Mouse (Mus musculus) neural tube, embryonic 12.5 days (tissue): ENCODE data around the gene Prdm5. TPM values are rescaled to one million over a fixed set of nuclear protein-coding genes. Genes with fewer than 3 reads are reported as not detected.

Experiments used
- ATAC-seq: fragments of 200-750 bp; cut with Nextera tagmentation; 2 replicates; pipeline ENCODE4 v1.8.0; 2017; ENCODE audit warnings: low read depth, mild to moderate bottlenecking, moderate TSS enrichment, moderate library complexity; ENCODE audit not compliant: low FRiP score
- H3K27ac ChIP-seq: fragments of 300-500 bp; sonication (generic); 2 replicates; pipeline ENCODE4 v1.5.1; 2016
- H3K27me3 ChIP-seq: fragments of 300-500 bp; sonication (generic); replicated peaks from 2 replicates; pipeline ENCODE4 v1.6.1; 2016; ENCODE audit warnings: mild to moderate bottlenecking
- H3K36me3 ChIP-seq: fragments of 300-500 bp; sonication (generic); 2 replicates; pipeline ENCODE4 v1.6.1; 2016; ENCODE audit warnings: mild to moderate bottlenecking
- H3K4me1 ChIP-seq: fragments of 300-500 bp; sonication (generic); 2 replicates; pipeline ENCODE4 v1.6.1; 2016
- H3K4me2 ChIP-seq: fragments of 300-500 bp; sonication (generic); replicated peaks from 2 replicates; pipeline ENCODE4 v1.6.1; 2016; ENCODE audit warnings: mild to moderate bottlenecking
- H3K4me3 ChIP-seq: fragments of 300-500 bp; sonication (generic); 2 replicates; pipeline ENCODE4 v1.5.1; 2016
- H3K9ac ChIP-seq: fragments of 300-500 bp; sonication (generic); 2 replicates; pipeline ENCODE4 v1.6.1; 2016; ENCODE audit warnings: mild to moderate bottlenecking
- H3K9me3 ChIP-seq: fragments of 300-500 bp; sonication (generic); 2 replicates; pipeline ENCODE4 v1.6.1; 2016; ENCODE audit warnings: mild to moderate bottlenecking
- WGBS: fragments of 180-500 bp; shearing (Covaris S2); methylation state at CpG from one replicate; pipeline ENCODE4 v1.1.7; 2016; 5-methylcytosine and 5-hydroxymethylcytosine counted together
- polyA plus RNA-seq: library from polyadenylated mRNA; unstranded; fragments of >200 nt; fragmentation: Nextera tagmentation; extraction: Ambion mirVana; gene quantifications from 2 replicates; pipeline ENCODE4 v1.2.1, GENCODE M21; 2016

Gene Prdm5
- polyA plus RNA-seq, 1 experiment from 2014 or later, result 12.1 TPM

- Histone ChIP-seq H3K27ac (no peak overlapping the region), H3K9ac (no peak overlapping the region), H3K4me1 (no peaks in the 10 kb centered on the region), H3K9me3 (no peaks in the 10 kb centered on the region), H3K27me3 (no peaks in the 10 kb centered on the region), H3K4me3 (no peak overlapping the region), H3K36me3 (no peaks in the 10 kb centered on the region), H3K4me2 (no peak overlapping the region)
- no peak; the same call in 1 of the 2 replicates for ATAC-seq
- 51% methylated on average over 4 of the region's 4 CpGs for WGBS
Measured at GRCm38 (mm10) chr6:65849127-65849526, 70.3 kb downstream of the Prdm5 start.

DNA sequence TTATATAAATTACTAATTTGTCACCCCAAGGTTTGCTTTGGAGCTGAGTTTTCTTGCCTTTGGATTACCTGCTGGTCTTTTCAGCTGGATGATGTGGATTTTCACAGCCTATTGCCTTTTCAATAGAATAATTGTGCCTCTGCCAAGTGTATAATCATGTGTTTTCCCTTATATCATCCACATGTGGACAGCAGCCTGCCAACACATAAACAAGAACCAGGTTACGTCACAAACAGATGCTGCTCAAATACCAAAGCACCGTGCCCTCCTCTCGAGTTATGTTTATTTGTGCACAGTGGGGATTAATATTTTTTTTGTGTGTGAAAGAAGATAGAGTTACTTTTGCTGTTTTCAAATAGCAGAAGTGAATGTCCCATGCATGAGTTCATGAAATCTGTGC, 70.9 kb downstream of the Prdm5 start:
- WGBS, result 77% methylated on average over 3 of the region's 3 CpGs
- H3K4me3 ChIP-seq, result no peak overlapping the region
- H3K27me3 ChIP-seq, result no peaks in the 10 kb centered on the region
- H3K27ac ChIP-seq, result no peak overlapping the region
- peaks cover 5% of the 10 kb centered on the region for H3K4me1 ChIP-seq
- H3K4me2 ChIP-seq, result no peak overlapping the region
- ATAC-seq, result no peak
- no peaks in the 10 kb centered on the region for H3K36me3 ChIP-seq
- H3K9ac ChIP-seq, result no peak overlapping the region
- H3K9me3 ChIP-seq, result no peaks in the 10 kb centered on the region

DNA sequence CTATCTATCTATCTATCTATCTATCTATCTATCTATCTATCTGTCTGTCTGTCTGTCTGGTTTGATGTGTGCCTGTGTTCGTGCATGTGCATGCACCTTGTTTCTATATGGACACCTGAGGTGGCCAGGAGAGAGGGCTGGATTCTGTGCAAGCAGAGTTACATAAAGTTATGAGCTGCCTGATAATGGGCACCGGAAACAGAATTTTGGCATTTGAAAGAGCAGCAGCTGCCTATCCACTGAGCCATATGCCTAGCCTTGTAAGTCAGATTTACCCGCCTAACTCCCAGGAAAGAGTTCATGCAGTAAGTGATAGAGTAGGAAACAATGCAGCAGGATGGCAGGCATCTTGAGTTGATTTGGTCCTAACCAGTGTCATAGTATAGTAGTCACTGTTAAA, 71.4 kb downstream of the Prdm5 start:
- Histone ChIP-seq H3K27me3 (no peaks in the 10 kb centered on the region), H3K9ac (no peak overlapping the region), H3K36me3 (no peaks in the 10 kb centered on the region), H3K4me3 (no peak overlapping the region), H3K9me3 (no peaks in the 10 kb centered on the region), H3K4me1 (peaks cover 5% of the 10 kb centered on the region), H3K27ac (no peak overlapping the region), H3K4me2 (no peak overlapping the region)
- WGBS, result 94% methylated on average over 3 of the region's 3 CpGs
- no peak for ATAC-seq

- peaks cover 5% of the 10 kb centered on the region for H3K4me1 ChIP-seq
- no peak overlapping the region for H3K27ac ChIP-seq
- 0 out of 2 replicates have a peak, but pooled peaks have one; percentile 37 for ATAC-seq
- H3K27me3 ChIP-seq, result no peaks in the 10 kb centered on the region
- H3K4me3 ChIP-seq, result no peak overlapping the region
- H3K36me3 ChIP-seq, result no peaks in the 10 kb centered on the region
- WGBS, result 78% methylated on average over 3 of the region's 3 CpGs
- H3K4me2 ChIP-seq, result no peak overlapping the region
- H3K9me3 ChIP-seq, result no peaks in the 10 kb centered on the region
- H3K9ac ChIP-seq, result no peak overlapping the region
Measured at GRCm38 (mm10) chr6:65854020-65854419, 75.2 kb downstream of the Prdm5 start.

- 74% methylated on average over 4 of the region's 4 CpGs for WGBS
- H3K4me2 ChIP-seq, result no peak overlapping the region
- no peaks in the 10 kb centered on the region for H3K36me3 ChIP-seq
- H3K9me3 ChIP-seq, result no peaks in the 10 kb centered on the region
- H3K27ac ChIP-seq, result no peak overlapping the region
- peaks cover 5% of the 10 kb centered on the region for H3K4me1 ChIP-seq
- H3K4me3 ChIP-seq, result no peak overlapping the region
- no peaks in the 10 kb centered on the region for H3K27me3 ChIP-seq
- ATAC-seq, result no peak
- H3K9ac ChIP-seq, result no peak overlapping the region
Measured at GRCm38 (mm10) chr6:65854585-65854984, 75.8 kb downstream of the Prdm5 start.

GRCm38 (mm10) chr6:65860609-65861008, 81.8 kb downstream of the Prdm5 start:
- H3K4me3 ChIP-seq, result no peak overlapping the region
- WGBS, result 85% methylated on average over 5 of the region's 5 CpGs
- no peaks in the 10 kb centered on the region for H3K4me1 ChIP-seq
- H3K4me2 ChIP-seq, result no peak overlapping the region
- no peaks in the 10 kb centered on the region for H3K36me3 ChIP-seq
- H3K9me3 ChIP-seq, result no peaks in the 10 kb centered on the region
- H3K27ac ChIP-seq, result no peak overlapping the region
- no peak overlapping the region for H3K9ac ChIP-seq
- ATAC-seq, result no peak
- no peaks in the 10 kb centered on the region for H3K27me3 ChIP-seq

DNA sequence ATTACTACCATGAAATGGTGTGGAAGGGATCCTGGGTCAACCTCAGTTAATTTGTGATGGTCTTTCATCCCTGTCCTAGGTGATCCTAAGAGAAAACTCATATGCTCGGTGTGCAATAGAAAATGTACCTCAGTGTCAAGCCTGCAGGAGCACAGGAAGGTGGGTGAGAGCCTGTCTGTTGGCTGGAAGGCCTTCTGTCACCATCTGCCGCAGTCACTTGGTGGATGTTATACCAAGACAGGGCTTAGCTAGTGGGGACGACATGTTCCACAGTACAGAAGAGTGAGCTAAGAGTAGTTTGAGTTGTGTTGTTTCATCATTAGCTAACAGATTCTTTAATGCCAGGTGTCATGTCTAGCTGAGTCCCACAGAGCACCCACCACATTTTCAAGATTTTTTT, 84.0 kb downstream of the Prdm5 start:
- Histone ChIP-seq H3K4me1 (no peaks in the 10 kb centered on the region), H3K36me3 (no peaks in the 10 kb centered on the region), H3K9ac (no peak overlapping the region), H3K9me3 (no peaks in the 10 kb centered on the region), H3K4me3 (no peak overlapping the region), H3K27me3 (no peaks in the 10 kb centered on the region), H3K27ac (no peak overlapping the region), H3K4me2 (no peak overlapping the region)
- 89% methylated on average over 3 of the region's 3 CpGs for WGBS
- ATAC-seq, result no peak

DNA sequence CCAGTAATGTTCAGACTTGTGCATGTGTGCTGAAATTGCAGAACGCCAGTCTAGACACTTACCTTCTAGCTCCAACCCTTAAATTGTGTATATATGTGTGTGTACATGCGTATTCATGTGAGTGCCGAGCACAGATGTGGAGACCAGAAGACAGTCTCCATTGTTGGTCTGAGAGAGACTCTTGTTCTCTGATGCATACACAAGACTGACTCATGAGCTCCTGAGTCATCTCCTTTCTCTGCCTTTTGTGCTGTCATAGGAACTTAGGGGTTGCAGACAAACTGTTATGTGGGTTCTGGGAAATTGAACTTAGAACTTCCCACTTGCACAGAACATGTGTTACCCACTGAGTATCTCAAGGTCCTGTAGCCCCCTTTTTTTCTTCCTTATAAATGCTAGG, 85.4 kb downstream of the Prdm5 start:
- WGBS, result 92% methylated on average over 3 of the region's 3 CpGs
- H3K9ac ChIP-seq, result no peak overlapping the region
- H3K9me3 ChIP-seq, result no peaks in the 10 kb centered on the region
- H3K4me1 ChIP-seq, result no peaks in the 10 kb centered on the region
- H3K27me3 ChIP-seq, result no peaks in the 10 kb centered on the region
- no peak overlapping the region for H3K4me3 ChIP-seq
- no peak overlapping the region for H3K4me2 ChIP-seq
- H3K36me3 ChIP-seq, result no peaks in the 10 kb centered on the region
- H3K27ac ChIP-seq, result no peak overlapping the region
- ATAC-seq, result no peak

DNA sequence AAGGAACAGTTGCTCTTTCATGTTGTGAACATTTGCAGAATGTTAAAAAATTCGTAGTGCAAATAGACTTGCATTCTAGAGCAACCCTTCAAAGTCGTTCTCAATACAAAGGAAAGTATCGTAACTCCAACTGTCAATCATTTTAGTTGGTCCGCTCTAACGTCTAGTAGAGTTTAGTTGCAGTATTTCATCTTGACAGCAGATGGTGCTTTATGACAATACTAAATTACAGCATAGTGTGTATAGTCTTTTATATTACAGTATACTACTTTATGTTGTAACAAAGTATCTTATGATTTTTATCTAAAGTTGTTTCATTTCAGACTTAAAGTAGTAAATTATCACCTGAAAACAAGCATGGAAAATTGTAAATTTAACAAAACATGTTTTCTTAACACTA, 86.1 kb downstream of the Prdm5 start:
- Histone ChIP-seq H3K4me3 (no peak overlapping the region), H3K4me2 (no peak overlapping the region), H3K27me3 (no peaks in the 10 kb centered on the region), H3K9me3 (no peaks in the 10 kb centered on the region), H3K36me3 (no peaks in the 10 kb centered on the region), H3K27ac (no peak overlapping the region), H3K9ac (no peak overlapping the region), H3K4me1 (no peaks in the 10 kb centered on the region)
- WGBS, result 81% methylated on average over 5 of the region's 5 CpGs
- ATAC-seq, result no peak

- Histone ChIP-seq H3K27me3 (no peaks in the 10 kb centered on the region), H3K4me1 (no peaks in the 10 kb centered on the region), H3K4me2 (no peak overlapping the region), H3K36me3 (0 out of 2 replicates have a peak, but pooled peaks cover under 1% of the 10 kb centered on the region), H3K9me3 (no peaks in the 10 kb centered on the region), H3K27ac (no peak overlapping the region), H3K4me3 (no peak overlapping the region), H3K9ac (no peak overlapping the region)
- ATAC-seq, result no peak
- 92% methylated on average over 4 of the region's 4 CpGs for WGBS
Measured at GRCm38 (mm10) chr6:65865861-65866260, 87.1 kb downstream of the Prdm5 start.

GRCm38 (mm10) chr6:65871754-65872278, 93.0 kb downstream of the Prdm5 start:
- H3K9ac ChIP-seq, result no peak overlapping the region
- no peak overlapping the region for H3K27ac ChIP-seq
- WGBS, result 79% methylated on average over 6 of the region's 6 CpGs
- no peaks in the 10 kb centered on the region for H3K9me3 ChIP-seq
- no peaks in the 10 kb centered on the region for H3K27me3 ChIP-seq
- no peak overlapping the region for H3K4me2 ChIP-seq
- ATAC-seq, result no peak
- H3K4me3 ChIP-seq, result no peak overlapping the region
- H3K36me3 ChIP-seq, result 0 out of 2 replicates have a peak, but pooled peaks cover 4% of the 10 kb centered on the region
- H3K4me1 ChIP-seq, result no peaks in the 10 kb centered on the region

GRCm38 (mm10) chr6:65878300-65878699, 99.5 kb downstream of the Prdm5 start:
- H3K27ac ChIP-seq, result no peak overlapping the region
- H3K4me1 ChIP-seq, result no peaks in the 10 kb centered on the region
- no peaks in the 10 kb centered on the region for H3K27me3 ChIP-seq
- H3K4me3 ChIP-seq, result no peak overlapping the region
- H3K9me3 ChIP-seq, result no peaks in the 10 kb centered on the region
- 96% methylated on average over 1 of the region's 1 CpGs for WGBS
- no peak for ATAC-seq
- H3K36me3 ChIP-seq, result no peaks in the 10 kb centered on the region; the same call in 1 of the 2 replicates
- H3K9ac ChIP-seq, result no peak overlapping the region
- H3K4me2 ChIP-seq, result no peak overlapping the region

DNA sequence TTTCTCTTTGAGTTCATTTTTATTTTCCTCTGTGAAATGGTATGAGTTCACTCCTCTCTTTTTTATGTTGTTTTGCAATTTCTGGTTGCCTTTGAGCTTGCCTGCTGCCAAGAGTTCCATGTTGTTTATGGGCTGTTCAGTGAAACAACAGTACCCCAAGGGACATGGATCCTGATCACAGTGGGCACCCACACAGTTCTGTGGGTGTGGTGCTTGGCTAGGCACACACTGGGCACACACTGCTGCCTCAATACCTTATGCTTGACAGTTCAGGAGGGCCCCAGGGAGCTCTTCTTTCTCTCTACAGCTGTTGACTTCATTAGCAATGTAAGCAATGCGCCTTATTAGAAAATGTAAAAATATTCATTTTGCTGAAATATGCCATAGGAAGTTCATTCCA, 110.0 kb downstream of the Prdm5 start:
- Histone ChIP-seq H3K9ac (no peak overlapping the region), H3K27ac (no peak overlapping the region), H3K4me2 (no peak overlapping the region), H3K9me3 (no peaks in the 10 kb centered on the region), H3K27me3 (no peaks in the 10 kb centered on the region), H3K36me3 (peaks cover 4% of the 10 kb centered on the region), H3K4me1 (no peaks in the 10 kb centered on the region), H3K4me3 (no peak overlapping the region)
- no peak for ATAC-seq
- WGBS, result 98% methylated on average over 1 of the region's 1 CpGs
